Mouse (Mus musculus) kidney, adult 2 months (tissue): Measurements from ENCODE around the gene Gcdh.

ENCODE experiments used
- CTCF ChIP-seq: fragments of 200-500 bp; conservative IDR thresholded peaks from 2 replicates; pipeline ENCODE4 v1.5.1; 2011; ENCODE audit warnings: low read depth, mild to moderate bottlenecking, control low read depth, low read length, moderate library complexity, mixed read lengths; ENCODE audit not compliant: insufficient read depth, insufficient read length
- POLR2A ChIP-seq: fragments of 200-500 bp; IDR thresholded peaks from one replicate; pipeline ENCODE4 v1.6.1; 2011; ENCODE audit warnings: low read depth, low read length, control low read depth

GRCm38 (mm10) chr8:84907037-84907436 lies 13.3 kb upstream of the Gcdh start:
- no peak for TF ChIP-seq POLR2A
- TF ChIP-seq CTCF, result no peak
